Mouse (Mus musculus) gastrocnemius, adult 8-10 months (tissue): ENCODE results near the gene Yeats2. TPM values are rescaled to one million over a fixed set of nuclear protein-coding genes. Genes with fewer than 3 reads are reported as not detected.

Source experiments
- DNase-seq, 2 experiments: peaks; one replicate each; pipeline ENCODE4 v3.0.0; 2022; ENCODE audit warnings: low spot score in 2 of 2
- total RNA-seq, 4 experiments: library from RNA; stranded (reverse); gene quantifications; 2 replicates each; pipeline ENCODE4 v1.2.4; 2022

Yeats2 gene
- total RNA-seq, 4 experiments from 2014 or later: 3.3 to 7.6 (median 5.8) TPM

- DNase-seq: no peak
Observed at GRCm38 (mm10) chr16:20280238-20280637, 139.4 kb downstream of the Yeats2 start.

Other genes starting within 250 kb of the Yeats2 start
- gene Klhl6, start 158.0 kb upstream of the Yeats2 start, total RNA-seq: under 1 TPM; 0.29 to 0.59 (median 0.42) TPM
- 100 to 1,000 TPM; 149 to 159 (median 156) TPM for gene Klhl24, start 43.5 kb upstream of the Yeats2 start, total RNA-seq
- gene Map6d1, start 100.3 kb downstream of the Yeats2 start, total RNA-seq: under 1 TPM; 0.24 to 0.53 (median 0.46) TPM
- gene Parl, start 161.3 kb downstream of the Yeats2 start, total RNA-seq: 10 to 100 TPM; 57.2 to 67.8 (median 60.5) TPM
- under 1 TPM in 1 of 4 experiments, not detected in 3; 0.48 TPM for gene Cyp2ab1, start 184.3 kb downstream of the Yeats2 start, total RNA-seq